Mouse (Mus musculus): Measurements from ENCODE around the gene Wdr4. TPM values are rescaled to one million over a fixed set of nuclear protein-coding genes. Genes with fewer than 3 reads are reported as not detected.
A peak's percentile ranks its signal among the peaks of the same experiment; 100 is the strongest.

Wdr4 gene
- polyA plus RNA-seq, 1 experiment: 30.3 TPM

- DNase-seq (ENCODE audit: extremely low spot score in 1 of 2, low spot score in 1 of 2): no peak
These were observed 67.0 kb downstream of the Wdr4 start for GRCm38 (mm10) chr17:31452816-31453215.

GRCm38 (mm10) chr17:31451179-31451708, 68.5 kb downstream of the Wdr4 start:
- peak; percentile 51 to 66 for DNase-seq (ENCODE audit: extremely low spot score in 1 of 2, low spot score in 1 of 2)

GRCm38 (mm10) chr17:31450206-31450605, 69.6 kb downstream of the Wdr4 start:
- no peak for DNase-seq (ENCODE audit: extremely low spot score in 1 of 2, low spot score in 1 of 2)

- peak in 1 of 2 experiments; percentile 41 for DNase-seq (ENCODE audit: extremely low spot score in 1 of 2, low spot score in 1 of 2)
These were observed 71.3 kb downstream of the Wdr4 start for GRCm38 (mm10) chr17:31448519-31448918.

GRCm38 (mm10) chr17:31447766-31448165, 72.0 kb downstream of the Wdr4 start:
- DNase-seq (ENCODE audit: extremely low spot score in 1 of 2, low spot score in 1 of 2): no peak

- DNase-seq (ENCODE audit: extremely low spot score in 1 of 2, low spot score in 1 of 2): no peak
These were observed 74.6 kb downstream of the Wdr4 start for GRCm38 (mm10) chr17:31445061-31445731.

Other genes with a start within 250 kb of the Wdr4 start
- gene Rsph1, start 242.6 kb downstream of the Wdr4 start, polyA plus RNA-seq (2012; rRNA removed): 4.7 and 4.8 TPM in 2 replicates
- 13.3 and 13.6 TPM in 2 replicates for gene Slc37a1, start 233.2 kb downstream of the Wdr4 start, polyA plus RNA-seq (2012; rRNA removed)
- 28.6 and 29.6 TPM in 2 replicates for gene Pde9a, start 133.8 kb downstream of the Wdr4 start, polyA plus RNA-seq (2012; rRNA removed)
- 313 and 363 TPM in 2 replicates for gene Ndufv3, start 135 bp upstream of the Wdr4 start, polyA plus RNA-seq (2012; rRNA removed)
- 27.2 and 31.0 TPM in 2 replicates for gene Pknox1, start 44.8 kb upstream of the Wdr4 start, polyA plus RNA-seq (2012; rRNA removed)
- 32.1 and 35.1 TPM in 2 replicates for gene Cbs, start 117.3 kb upstream of the Wdr4 start, polyA plus RNA-seq (2012; rRNA removed)
- gene U2af1, start 138.9 kb upstream of the Wdr4 start, polyA plus RNA-seq (2012; rRNA removed): 159 and 172 TPM in 2 replicates
- 0.20 TPM in 1 of 2 replicates, not detected in the other for gene Cryaa, start 157.8 kb upstream of the Wdr4 start, polyA plus RNA-seq (2012; rRNA removed)